Mouse (Mus musculus): Measurements from ENCODE around the gene Cchcr1.

GRCm38 (mm10) chr17:35550871-35551270 lies 34.0 kb downstream of the Cchcr1 start:
- TF ChIP-seq CTCF (IDR thresholded peaks at IDR 0.05; ENCODE audit: low read depth, low read length) (no peak), GATA1 (IDR thresholded peaks at IDR 0.05; ENCODE audit: borderline replicate concordance, low read length) (no peak), GATA2 (IDR thresholded peaks at IDR 0.05; ENCODE audit: borderline replicate concordance, low read depth, low read length) (no peak), POLR2AphosphoS5 (IDR thresholded peaks at IDR 0.05; ENCODE audit: insufficient replicate concordance, low read depth, low read length) (no peak), TAL1 (conservative IDR thresholded peaks at IDR 0.05; ENCODE audit: low read depth, low read length) (no peak)
